Mouse (Mus musculus): Measurements from ENCODE around the gene Elmod3. TPM values are rescaled to one million over a fixed set of nuclear protein-coding genes. Genes with fewer than 3 reads are reported as not detected.

The Elmod3 gene
- total and polyA plus RNA-seq, 3 experiments = 8.6 to 25.5 (median 16.6) TPM

DNA sequence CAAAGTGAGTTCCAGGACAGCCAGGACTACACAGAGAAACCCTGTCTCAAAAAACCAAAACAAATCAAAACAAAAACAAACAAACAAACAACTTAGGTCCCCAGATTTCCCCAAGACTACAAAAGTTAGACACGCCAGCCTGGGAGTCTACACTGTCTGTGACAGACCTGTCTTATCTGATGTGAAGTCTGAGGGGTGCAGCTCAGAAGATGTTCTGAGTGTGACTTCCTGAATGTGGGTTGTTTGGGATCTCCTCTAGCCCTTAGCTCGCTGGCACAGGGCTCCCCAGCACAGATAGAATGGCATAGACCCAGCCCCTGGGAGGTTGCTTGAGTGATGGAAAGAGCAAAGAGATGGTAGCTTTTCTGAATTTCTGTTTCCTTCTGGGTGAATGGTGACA lies 74.1 kb downstream of the Elmod3 start:
- ATAC-seq (ENCODE audit: extremely low read depth, insufficient number of reproducible peaks, low FRiP score, poor library complexity, severe bottlenecking) (no peak), DNase-seq (ENCODE audit: low spot score) (no peak)
- peaks cover 51% of the 10 kb centered on the region for H3K27me3 ChIP-seq (ENCODE audit: insufficient read depth, low read length)
- TF ChIP-seq POLR2AphosphoS5 (IDR thresholded peaks at IDR 0.05; ENCODE audit: insufficient replicate concordance, low read depth, low read length) (no peak), CTCF (IDR thresholded peaks at IDR 0.05; ENCODE audit: low read depth, low read length) (no peak), GATA1 (IDR thresholded peaks at IDR 0.05; ENCODE audit: borderline replicate concordance, low read length) (no peak), TAL1 (conservative IDR thresholded peaks at IDR 0.05; ENCODE audit: low read depth, low read length) (no peak), GATA2 (IDR thresholded peaks at IDR 0.05; ENCODE audit: borderline replicate concordance, low read depth, low read length) (no peak)
- H3K9me3 ChIP-seq (replicated peaks) = no peaks in the 10 kb centered on the region
- H3K36me3 ChIP-seq (replicated peaks) = no peaks in the 10 kb centered on the region
- H3K4me1 ChIP-seq (ENCODE audit: insufficient read depth, low read depth, low read length) = 0 out of 2 replicates have a peak, but pooled peaks cover 6% of the 10 kb centered on the region
- H3K4me3 ChIP-seq (ENCODE audit: low read depth, low read length) = no peak overlapping the region

DNA sequence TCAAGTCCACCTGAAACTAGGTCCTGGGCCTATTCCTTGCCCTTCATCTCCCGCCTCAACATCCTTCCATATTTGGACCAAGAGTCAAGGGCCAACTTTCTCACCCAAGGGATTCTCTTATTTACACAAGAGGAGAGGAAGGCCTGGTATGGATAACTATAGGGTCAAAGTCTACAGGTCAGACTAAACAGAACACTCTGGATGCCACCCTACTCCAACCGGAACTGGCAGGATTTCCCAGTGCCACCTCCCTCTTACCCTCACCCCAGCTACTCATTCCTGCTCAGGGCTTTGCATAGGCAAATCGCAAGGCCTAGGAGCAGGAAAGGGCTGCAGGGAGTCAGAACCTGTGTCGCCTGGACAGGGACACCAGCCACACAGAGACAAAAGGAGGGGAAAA lies 75.0 kb downstream of the Elmod3 start:
- TF ChIP-seq CTCF (IDR thresholded peaks at IDR 0.05; ENCODE audit: low read depth, low read length) (no peak), POLR2AphosphoS5 (IDR thresholded peaks at IDR 0.05; ENCODE audit: insufficient replicate concordance, low read depth, low read length) (no peak), GATA2 (IDR thresholded peaks at IDR 0.05; ENCODE audit: borderline replicate concordance, low read depth, low read length) (no peak), TAL1 (conservative IDR thresholded peaks at IDR 0.05; ENCODE audit: low read depth, low read length) (no peak), GATA1 (IDR thresholded peaks at IDR 0.05; ENCODE audit: borderline replicate concordance, low read length) (no peak)
- DNase-seq (ENCODE audit: low spot score) = no peak
- Histone ChIP-seq H3K36me3 (replicated peaks) (no peaks in the 10 kb centered on the region), H3K27me3 (ENCODE audit: insufficient read depth, low read length) (peaks cover 50% of the 10 kb centered on the region), H3K4me1 (ENCODE audit: insufficient read depth, low read depth, low read length) (peaks cover 11% of the 10 kb centered on the region; the same call in 1 of the 2 replicates), H3K9me3 (replicated peaks) (no peaks in the 10 kb centered on the region), H3K4me3 (ENCODE audit: low read depth, low read length) (no peak overlapping the region)
- ATAC-seq (ENCODE audit: extremely low read depth, insufficient number of reproducible peaks, low FRiP score, poor library complexity, severe bottlenecking) = no peak

DNA sequence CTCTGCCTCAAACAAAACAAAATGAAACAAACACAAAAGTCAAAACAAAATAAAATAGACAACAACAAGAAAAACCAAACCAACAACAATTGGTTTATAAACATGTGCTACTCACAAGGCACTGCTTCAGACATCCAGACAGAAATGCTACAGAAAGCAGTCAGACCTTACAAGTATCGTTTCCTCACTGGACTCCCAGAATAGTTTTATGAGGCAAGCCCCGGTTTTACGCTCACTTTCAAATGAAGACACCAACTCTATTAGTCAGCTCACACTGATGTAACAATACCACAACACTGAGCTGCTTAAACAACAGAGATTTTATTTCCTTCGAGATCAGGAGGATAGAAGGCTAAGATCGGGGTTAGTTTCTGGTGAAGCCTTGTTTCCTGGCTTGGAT lies 75.9 kb downstream of the Elmod3 start:
- Histone ChIP-seq H3K4me3 (ENCODE audit: low read depth, low read length) (no peak overlapping the region), H3K9me3 (replicated peaks) (no peaks in the 10 kb centered on the region), H3K27me3 (ENCODE audit: insufficient read depth, low read length) (peaks cover 49% of the 10 kb centered on the region), H3K4me1 (ENCODE audit: insufficient read depth, low read depth, low read length) (peaks cover 11% of the 10 kb centered on the region; the same call in 1 of the 2 replicates), H3K36me3 (replicated peaks) (no peaks in the 10 kb centered on the region)
- DNase-seq (ENCODE audit: low spot score) = no peak
- no peak for ATAC-seq (ENCODE audit: extremely low read depth, insufficient number of reproducible peaks, low FRiP score, poor library complexity, severe bottlenecking)
- no peak for TF ChIP-seq CTCF (IDR thresholded peaks at IDR 0.05; ENCODE audit: low read depth, low read length)

DNA sequence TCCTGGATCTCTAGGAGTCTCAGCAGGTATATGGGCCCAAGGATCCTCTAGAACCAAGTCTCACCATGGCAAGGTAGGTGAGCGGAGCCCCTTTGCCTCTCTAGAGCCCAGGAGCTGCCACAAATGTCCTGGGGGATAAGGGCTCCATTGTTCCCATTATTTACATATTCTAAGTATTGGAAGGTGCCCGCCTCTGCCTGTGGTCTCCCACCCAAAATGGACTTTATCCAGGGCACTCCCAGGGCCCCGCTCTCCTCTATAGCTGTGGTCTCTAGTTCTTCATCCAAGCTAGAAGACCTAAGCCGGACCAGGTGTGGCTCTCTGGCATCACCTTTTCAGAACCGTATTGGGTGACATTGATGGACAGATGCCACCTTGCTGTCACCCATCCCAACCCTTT lies 76.6 kb downstream of the Elmod3 start, which contains the start of gene Sh2d6:
Gene Sh2d6 (minus strand): TSS at position 101 of the 400 bp plus-strand sequence.
- no peaks in the 10 kb centered on the region for H3K9me3 ChIP-seq (replicated peaks)
- peaks cover 11% of the 10 kb centered on the region; the same call in 1 of the 2 replicates for H3K4me1 ChIP-seq (ENCODE audit: insufficient read depth, low read depth, low read length)
- no peak within 1 kb of the TSS for H3K4me3 ChIP-seq (ENCODE audit: low read depth, low read length)
- ATAC-seq (ENCODE audit: extremely low read depth, insufficient number of reproducible peaks, low FRiP score, poor library complexity, severe bottlenecking) = no peak
- peaks cover 49% of the 10 kb centered on the region for H3K27me3 ChIP-seq (ENCODE audit: insufficient read depth, low read length)
- DNase-seq (ENCODE audit: low spot score) = no peak
- no peak for TF ChIP-seq GATA2 (IDR thresholded peaks at IDR 0.05; ENCODE audit: borderline replicate concordance, low read depth, low read length)
- no peak for TF ChIP-seq POLR2AphosphoS5 (IDR thresholded peaks at IDR 0.05; ENCODE audit: insufficient replicate concordance, low read depth, low read length)
- TF ChIP-seq TAL1 (conservative IDR thresholded peaks at IDR 0.05; ENCODE audit: low read depth, low read length) = no peak
- TF ChIP-seq GATA1 (IDR thresholded peaks at IDR 0.05; ENCODE audit: borderline replicate concordance, low read length) = no peak
- TF ChIP-seq CTCF (IDR thresholded peaks at IDR 0.05; ENCODE audit: low read depth, low read length) = no peak
- H3K36me3 ChIP-seq (replicated peaks) = no peaks in the 10 kb centered on the region

DNA sequence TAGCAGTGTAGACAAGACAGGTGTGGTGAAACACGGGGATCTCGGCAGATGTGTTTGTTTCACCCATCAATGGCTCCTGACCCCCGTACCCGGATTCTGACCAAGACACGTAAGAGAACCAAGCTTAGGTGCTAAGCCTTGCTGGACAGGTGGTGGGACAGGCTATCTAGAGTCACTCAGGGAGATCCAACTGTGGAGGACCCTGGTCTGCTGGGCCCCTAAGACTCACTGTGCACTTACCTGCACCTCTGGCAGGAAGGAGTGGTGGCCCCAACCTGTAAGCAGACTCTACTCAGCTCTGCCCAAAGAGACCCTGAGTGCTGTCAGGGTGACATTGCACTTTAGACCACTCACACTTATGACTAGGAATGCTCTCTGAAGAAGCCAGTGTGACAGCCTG lies 77.3 kb downstream of the Elmod3 start:
- Histone ChIP-seq H3K9me3 (replicated peaks) (no peaks in the 10 kb centered on the region), H3K27me3 (ENCODE audit: insufficient read depth, low read length) (peaks cover 50% of the 10 kb centered on the region), H3K36me3 (replicated peaks) (no peaks in the 10 kb centered on the region), H3K4me1 (ENCODE audit: insufficient read depth, low read depth, low read length) (peaks cover 11% of the 10 kb centered on the region; the same call in 1 of the 2 replicates), H3K4me3 (ENCODE audit: low read depth, low read length) (no peak overlapping the region)
- TF ChIP-seq TAL1 (conservative IDR thresholded peaks at IDR 0.05; ENCODE audit: low read depth, low read length) (no peak), GATA1 (IDR thresholded peaks at IDR 0.05; ENCODE audit: borderline replicate concordance, low read length) (no peak), CTCF (IDR thresholded peaks at IDR 0.05; ENCODE audit: low read depth, low read length) (no peak), POLR2AphosphoS5 (IDR thresholded peaks at IDR 0.05; ENCODE audit: insufficient replicate concordance, low read depth, low read length) (no peak), GATA2 (IDR thresholded peaks at IDR 0.05; ENCODE audit: borderline replicate concordance, low read depth, low read length) (no peak)
- ATAC-seq (ENCODE audit: extremely low read depth, insufficient number of reproducible peaks, low FRiP score, poor library complexity, severe bottlenecking) (no peak), DNase-seq (ENCODE audit: low spot score) (no peak)

DNA sequence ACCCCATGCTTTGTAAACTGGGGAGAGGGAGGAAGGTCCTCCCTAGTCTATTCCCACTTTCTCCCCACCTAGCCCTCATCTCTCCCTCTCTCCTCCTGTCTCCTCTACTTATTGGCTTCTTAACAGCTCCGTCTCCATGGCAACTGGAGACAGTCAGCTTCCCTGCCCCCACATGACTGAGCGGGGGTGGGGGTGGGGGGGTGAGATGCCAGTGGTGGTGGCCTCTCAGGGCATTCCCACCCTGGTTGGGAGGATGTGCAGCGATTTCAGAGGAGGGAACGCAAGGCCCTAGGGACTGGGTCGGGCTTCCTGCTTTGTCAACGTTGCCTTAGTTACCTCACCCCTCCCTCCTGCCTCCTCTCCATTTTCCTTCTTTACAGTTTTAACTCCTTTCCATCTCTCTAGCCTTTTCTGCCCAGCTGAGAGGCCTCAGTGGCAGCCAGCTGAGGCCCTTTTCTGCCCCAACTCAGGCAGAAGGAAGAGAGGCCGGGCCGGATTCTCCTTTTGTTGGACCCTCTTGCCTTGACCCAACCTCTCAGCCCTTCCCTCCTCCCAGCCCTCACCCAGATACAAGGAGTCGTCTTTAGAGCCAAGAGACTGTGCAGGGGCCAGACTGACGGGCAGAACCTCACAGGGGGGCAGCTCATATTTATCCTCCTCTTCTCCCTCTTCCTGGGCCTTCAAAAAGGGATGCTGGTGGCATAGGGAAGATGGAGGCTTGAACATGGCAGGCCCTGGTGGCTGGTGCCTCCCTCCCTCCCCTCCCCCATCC lies 78.1 kb downstream of the Elmod3 start:
- peaks cover 11% of the 10 kb centered on the region; the same call in 1 of the 2 replicates for H3K4me1 ChIP-seq (ENCODE audit: insufficient read depth, low read depth, low read length)
- TF ChIP-seq CTCF (IDR thresholded peaks at IDR 0.05; ENCODE audit: low read depth, low read length) (no peak), POLR2AphosphoS5 (IDR thresholded peaks at IDR 0.05; ENCODE audit: insufficient replicate concordance, low read depth, low read length) (no peak), TAL1 (conservative IDR thresholded peaks at IDR 0.05; ENCODE audit: low read depth, low read length) (no peak), GATA1 (IDR thresholded peaks at IDR 0.05; ENCODE audit: borderline replicate concordance, low read length) (no peak), GATA2 (IDR thresholded peaks at IDR 0.05; ENCODE audit: borderline replicate concordance, low read depth, low read length) (no peak)
- no peak for DNase-seq (ENCODE audit: low spot score)
- H3K9me3 ChIP-seq (replicated peaks) = no peaks in the 10 kb centered on the region
- no peak for ATAC-seq (ENCODE audit: extremely low read depth, insufficient number of reproducible peaks, low FRiP score, poor library complexity, severe bottlenecking)
- peaks cover 50% of the 10 kb centered on the region for H3K27me3 ChIP-seq (ENCODE audit: insufficient read depth, low read length)
- H3K4me3 ChIP-seq (ENCODE audit: low read depth, low read length) = no peak overlapping the region
- no peaks in the 10 kb centered on the region for H3K36me3 ChIP-seq (replicated peaks)
